Comparison of ENCODE assay signal across 8 mouse cellular contexts in genomic region chr15:74411097-74411496, GRCm38 (mm10).
DNase-seq lines count a peak whose midpoint lies in the region; ATAC-seq and TF ChIP-seq lines count a peak whose summit lies in the region.

No protein-coding gene starts in this region.

- intact Hi-C loops in heart, adult 2 months (cut with DNase I), result loop anchor here (1.0 to 2.0 kb wide), 2 partner anchors 414 to 578 kb away; no protein-coding TSS in a partner anchor
- intact Hi-C loops in heart, postnatal 25 days (cut with DNase I), result loop anchor here (2.0 to 5.0 kb wide), 2 partner anchors 414 to 578 kb away; no protein-coding TSS in a partner anchor

- H3K4me3 ChIP-seq in heart, adult 2 months, result no peak overlapping the region

- no peak overlapping the region for H3K9ac ChIP-seq in heart, adult 2 months (ENCODE audit: low read depth, low read length)

- H3K27ac ChIP-seq in heart, adult 2 months, result no peak overlapping the region

- TF ChIP-seq EP300 in heart, adult 2 months (IDR thresholded peaks at IDR 0.05; ENCODE audit: insufficient read depth, low read depth, low read length), result no peak

- WGBS in heart, adult 2 months, result 59% methylated on average over 3 of the region's 3 CpGs

- TF ChIP-seq CTCF in heart, adult 2 months (IDR thresholded peaks at IDR 0.05), result peak; percentile 76

- no peak for TF ChIP-seq POLR2A in heart, adult 2 months (IDR thresholded peaks at IDR 0.05; ENCODE audit: insufficient read depth, low read depth, low read length)

- no peak for ATAC-seq in megakaryocyte-erythroid progenitor cell, adult 5-6 weeks (replicated peaks; ENCODE audit: low FRiP score, low TSS enrichment, poor library complexity, severe bottlenecking)

- H3K79me2 ChIP-seq in heart, adult 2 months (replicated peaks; ENCODE audit: control insufficient read depth, insufficient read depth, low read length), result no peaks in the 10 kb centered on the region

- no peaks in the 10 kb centered on the region for H3K27me3 ChIP-seq in heart, adult 2 months (ENCODE audit: control insufficient read depth, insufficient read depth, low read length)

- DNase-seq in heart, adult 2 months, result peak; percentile 7 to 59
- DNase-seq in heart, postnatal 25 days (ENCODE audit: low spot score), result no peak
- peak; percentile 28 for DNase-seq in retina, embryonic 14.5 days (ENCODE audit: low spot score)
- DNase-seq in retina, postnatal 1 day, result no peak
- DNase-seq in embryo, embryonic 9.5 days (ENCODE audit: extremely low spot score), result peak; percentile 24
- peak; percentile 3 for DNase-seq in thymus, postnatal 0 days (ENCODE audit: low spot score)
- no peak for DNase-seq in natural killer cell, adult 2 months (ENCODE audit: low spot score in 2 of 2)

- H3K36me3 ChIP-seq in heart, adult 2 months (ENCODE audit: control insufficient read depth, insufficient read depth, low read length), result no peaks in the 10 kb centered on the region

- no peaks in the 10 kb centered on the region for H3K4me1 ChIP-seq in heart, adult 2 months (ENCODE audit: control insufficient read depth, insufficient read depth, low read length)

Comparison
In these comparisons a context has a peak if more than half of its experiments do, and no peak if none do; other contexts are left out.
1. DNase-seq: peak in heart, adult 2 months (2 of 2), retina, embryonic 14.5 days (single experiment), embryo, embryonic 9.5 days (single experiment) and thymus, postnatal 0 days (single experiment); none in heart, postnatal 25 days (single experiment), retina, postnatal 1 day (single experiment) and natural killer cell, adult 2 months (0 of 2).